Mouse (Mus musculus) heart, postnatal 25 days (tissue): Measurements from ENCODE around the gene Zp2. TPM values are rescaled to one million over a fixed set of nuclear protein-coding genes. Genes with fewer than 3 reads are reported as not detected.

Experiments
- DNase-seq: peaks from one replicate; pipeline ENCODE4 v3.0.0; 2022; ENCODE audit warnings: low spot score
- intact Hi-C: fragments of 180-260 bp; cut with DNase I; formaldehyde crosslinking; loops from one replicate; pipeline ENCODE4 v1.15.1; 2025
- total RNA-seq, 2 experiments: library from RNA; stranded (reverse); gene quantifications; 2 replicates each; pipeline ENCODE4 v1.2.3; 2021

Zp2 gene
- total RNA-seq, 2 experiments from 2014 or later = 0.34 to 0.49 TPM

DNA sequence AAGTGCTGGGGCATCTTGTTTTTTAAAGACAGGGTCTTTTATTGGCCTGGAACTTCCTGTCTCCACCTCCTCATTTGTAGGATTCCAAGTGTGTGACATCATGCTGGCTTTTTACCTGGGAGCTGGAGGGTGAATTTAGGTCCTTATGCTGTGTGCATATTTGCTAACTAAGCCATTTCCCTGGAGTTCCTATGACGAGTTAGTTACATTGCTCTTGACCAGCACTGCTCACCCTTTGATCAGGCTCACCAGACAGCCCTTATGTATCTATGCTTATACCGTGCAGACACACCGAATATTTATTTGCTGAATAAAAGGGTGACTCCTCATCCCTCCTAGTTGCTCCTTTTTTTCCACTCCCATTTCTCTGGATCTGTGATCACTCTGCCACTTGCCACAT lies 64.9 kb downstream of the Zp2 start:
- no peak for DNase-seq
- intact Hi-C loops = no loop called here

Other genes starting within 250 kb of the Zp2 start
- 1 to 10 TPM; 7.8 to 8.1 TPM for gene Lyrm1, start 249.4 kb downstream of the Zp2 start, total RNA-seq
- gene Dcun1d3, start 249.0 kb downstream of the Zp2 start, total RNA-seq = 10 to 100 TPM; 10.9 to 15.1 TPM
- not detected for gene Dnah3, start 50.0 kb downstream of the Zp2 start, total RNA-seq
- gene Tmem159, start 42.9 kb downstream of the Zp2 start, total RNA-seq = 10 to 100 TPM; 19.5 to 23.2 TPM
- under 1 TPM in 1 of 2 experiments, not detected in 1; 0.16 TPM for gene Anks4b, start 28.6 kb upstream of the Zp2 start, total RNA-seq
- under 1 TPM; 0.36 to 0.45 TPM for gene Crym, start 56.8 kb upstream of the Zp2 start, total RNA-seq
- gene Abca14, start 58.7 kb upstream of the Zp2 start, total RNA-seq = not detected
- gene Abca15, start 183.4 kb upstream of the Zp2 start, total RNA-seq = not detected